Mouse (Mus musculus) ovary, postnatal 10 days (tissue): ENCODE measurements around the gene Vil1.
"Not testable (repeated sequence)": the region's sequence is repeated elsewhere in the genome, so short reads cannot be mapped to it uniquely, and the experiment has no call there.

Source experiments
- DNase-seq: peaks from one replicate; pipeline ENCODE4 v3.0.0; 2022; ENCODE audit warnings: low spot score

Gene Vil1

DNA sequence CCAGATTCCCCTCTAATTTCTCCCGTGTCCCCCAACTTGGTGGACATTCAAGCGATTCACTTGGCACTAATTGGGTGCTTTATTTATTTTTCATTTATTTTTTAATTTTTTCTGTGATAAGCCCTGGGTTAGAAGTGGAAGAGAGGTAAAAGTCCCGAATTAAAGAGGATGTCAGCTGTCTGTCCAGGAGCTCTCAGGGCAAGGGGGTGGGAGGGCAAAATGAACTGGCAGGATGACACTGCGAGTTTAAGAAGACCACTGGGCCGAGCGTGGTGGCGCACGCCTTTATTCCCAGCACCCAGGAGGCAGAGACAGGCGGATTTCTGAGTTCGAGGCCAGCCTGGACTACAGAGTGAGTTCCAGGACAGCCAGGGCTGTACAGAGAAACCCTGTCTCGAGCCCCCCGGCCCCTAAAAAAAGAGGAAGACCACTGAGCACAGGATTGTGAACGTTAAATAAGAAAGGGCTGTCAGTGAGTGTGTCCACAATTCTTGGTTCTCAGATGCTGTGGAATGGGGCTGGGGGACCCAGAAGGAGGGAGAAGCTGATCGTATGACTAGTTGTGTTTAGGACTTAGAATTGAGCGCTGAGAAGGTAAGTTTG, 21.7 kb upstream of the Vil1 start:
- DNase-seq = no peak

DNA sequence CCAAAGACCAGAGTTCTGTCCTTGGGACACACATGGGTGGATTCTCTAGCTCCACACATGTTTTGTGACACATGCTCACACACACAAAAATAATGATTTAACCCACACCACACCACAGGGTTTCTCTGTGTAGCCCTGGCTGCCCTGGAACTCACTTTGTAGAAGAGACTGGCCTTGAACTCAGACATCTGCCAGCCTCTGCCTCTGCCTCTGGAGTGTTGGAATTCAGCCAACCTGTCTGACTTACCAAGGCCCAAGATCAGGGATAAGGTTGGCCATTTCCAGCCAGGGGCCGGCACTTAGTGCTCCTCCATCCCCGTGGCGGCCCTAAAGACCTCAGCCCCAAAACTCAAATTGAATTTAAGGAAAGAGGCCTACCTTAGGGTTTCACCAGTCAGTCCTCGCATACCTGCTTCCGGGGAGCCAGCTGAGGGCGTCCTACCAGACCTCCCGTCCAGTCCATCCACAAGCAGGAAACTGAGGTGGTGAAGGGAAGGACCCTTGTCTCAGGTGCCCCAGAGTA, 20.7 kb upstream of the Vil1 start:
- DNase-seq = no peak

DNA sequence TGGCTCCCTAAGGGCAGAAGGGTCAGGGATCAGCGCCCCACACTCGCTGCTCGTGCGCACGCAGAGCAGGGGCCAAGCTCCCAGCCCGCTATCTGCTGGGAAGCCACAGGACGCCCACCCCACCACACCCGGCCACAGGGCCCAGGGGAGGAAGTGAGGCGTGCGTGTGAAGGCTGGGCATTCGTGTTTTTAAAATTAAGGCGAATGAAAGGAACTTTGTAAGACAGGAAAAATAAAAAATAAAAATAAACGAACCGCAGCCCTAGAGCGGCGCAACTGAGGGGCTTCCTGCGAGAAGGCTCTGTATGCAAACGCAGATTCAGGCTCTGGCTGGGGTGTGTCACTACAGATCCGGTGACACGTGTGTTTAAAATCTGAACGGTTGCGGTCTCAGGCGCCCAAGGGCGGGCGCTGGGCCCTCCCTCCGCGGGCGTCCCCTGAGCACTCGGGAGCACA, 19.3 kb upstream of the Vil1 start:
- DNase-seq = no peak

DNA sequence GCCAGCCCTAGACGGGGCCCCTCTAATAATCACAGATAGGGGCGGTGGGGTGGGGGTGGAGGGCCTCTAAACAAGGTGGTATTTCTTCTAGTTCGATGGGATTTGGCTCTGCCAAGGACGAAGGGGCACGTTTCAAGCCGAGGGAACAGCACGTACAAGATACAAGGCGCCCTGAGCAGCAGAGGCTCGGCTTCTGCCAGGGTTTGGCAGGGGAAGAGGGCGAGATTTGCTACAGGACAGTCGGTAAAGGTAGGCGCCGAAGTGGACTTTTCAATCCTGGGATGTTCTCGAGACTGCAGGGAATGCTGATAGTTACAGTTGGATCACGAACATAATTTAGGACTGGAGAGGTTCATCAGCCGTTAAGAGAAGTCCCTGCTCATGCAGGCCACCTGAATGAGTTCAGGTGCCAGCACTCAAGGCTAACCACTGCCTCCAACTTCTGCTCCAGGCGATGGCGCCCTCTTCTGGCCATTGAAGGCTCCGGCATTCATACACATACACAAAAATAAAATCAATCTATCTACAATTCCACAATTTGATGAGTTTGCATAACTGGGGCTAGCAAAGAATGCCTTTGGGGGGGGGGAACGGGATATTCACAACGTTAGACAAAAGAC, 18.8 kb upstream of the Vil1 start:
- DNase-seq = no peak

DNA sequence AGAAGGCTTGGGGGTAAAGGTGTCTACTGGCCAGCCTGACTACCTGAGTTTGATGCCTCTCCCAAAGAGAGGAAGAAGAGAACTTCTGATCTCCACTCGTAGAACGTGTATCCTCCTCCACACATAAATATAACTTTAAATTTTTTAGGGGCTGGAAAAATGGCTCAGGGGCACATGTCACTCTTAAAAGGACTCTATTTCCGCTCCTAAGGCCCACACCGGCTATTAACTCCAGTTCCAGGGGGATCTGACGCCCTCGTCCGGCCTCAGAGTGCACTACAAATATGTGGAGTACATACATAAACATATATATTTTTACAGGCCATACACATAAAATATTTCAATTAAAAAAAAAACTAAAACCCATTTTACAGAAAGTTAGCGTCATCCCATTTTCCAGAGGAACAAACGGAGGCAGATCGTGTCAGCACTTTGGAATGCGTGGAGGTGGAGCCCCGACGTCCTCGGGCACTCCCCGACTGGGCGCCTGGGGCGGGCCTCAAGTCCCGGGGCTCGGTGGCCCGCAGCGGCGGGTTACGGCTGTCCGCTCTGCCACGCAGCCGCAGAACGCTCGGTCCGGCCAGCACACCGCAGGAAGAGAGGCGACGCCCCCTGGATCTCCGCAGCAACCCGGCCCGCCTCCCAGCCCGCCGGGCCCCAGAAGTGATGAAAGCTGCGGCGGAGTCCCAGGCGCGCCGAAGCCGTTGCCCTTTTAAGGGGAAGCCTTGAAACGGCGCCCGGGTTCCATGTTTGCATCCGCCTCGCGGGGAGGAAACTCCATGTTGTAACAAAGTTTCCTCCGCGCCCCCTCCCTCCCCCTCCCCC, 18.0 kb upstream of the Vil1 start, which contains the start of gene Ctdsp1:
Gene Ctdsp1, plus strand, starts transcription at position 586 of the 825 bp plus-strand sequence.
- DNase-seq = peak; percentile 96

DNA sequence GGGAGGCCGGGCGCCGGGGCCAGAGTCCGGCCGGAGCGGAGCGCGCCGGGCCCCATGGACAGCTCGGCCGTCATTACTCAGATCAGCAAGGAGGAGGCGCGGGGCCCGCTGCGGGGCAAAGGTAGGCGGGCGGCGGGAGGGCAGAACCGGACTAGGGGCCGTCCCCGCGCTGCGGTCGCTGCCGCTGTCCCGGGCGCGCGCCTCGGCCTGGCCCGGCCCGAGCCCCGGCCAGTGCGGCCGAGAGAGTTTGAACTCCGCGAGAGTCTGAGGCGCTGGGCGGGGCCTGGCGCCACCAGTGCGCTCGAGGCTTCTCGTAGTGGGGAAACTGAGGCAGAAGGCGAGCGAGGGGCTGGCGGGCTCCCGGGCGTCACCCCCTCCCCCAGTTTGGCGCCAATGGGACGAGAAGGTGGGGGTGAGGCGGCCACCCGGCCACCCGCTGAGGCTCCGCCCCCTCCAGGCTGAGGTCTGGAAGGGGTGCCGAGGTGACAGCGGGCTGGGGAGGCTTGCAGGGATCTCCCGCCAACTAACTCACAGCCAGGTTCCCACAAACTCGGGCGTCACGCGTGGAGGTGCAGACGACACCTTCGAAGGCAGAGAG, 17.2 kb upstream of the Vil1 start:
- peak; percentile 71 for DNase-seq

DNA sequence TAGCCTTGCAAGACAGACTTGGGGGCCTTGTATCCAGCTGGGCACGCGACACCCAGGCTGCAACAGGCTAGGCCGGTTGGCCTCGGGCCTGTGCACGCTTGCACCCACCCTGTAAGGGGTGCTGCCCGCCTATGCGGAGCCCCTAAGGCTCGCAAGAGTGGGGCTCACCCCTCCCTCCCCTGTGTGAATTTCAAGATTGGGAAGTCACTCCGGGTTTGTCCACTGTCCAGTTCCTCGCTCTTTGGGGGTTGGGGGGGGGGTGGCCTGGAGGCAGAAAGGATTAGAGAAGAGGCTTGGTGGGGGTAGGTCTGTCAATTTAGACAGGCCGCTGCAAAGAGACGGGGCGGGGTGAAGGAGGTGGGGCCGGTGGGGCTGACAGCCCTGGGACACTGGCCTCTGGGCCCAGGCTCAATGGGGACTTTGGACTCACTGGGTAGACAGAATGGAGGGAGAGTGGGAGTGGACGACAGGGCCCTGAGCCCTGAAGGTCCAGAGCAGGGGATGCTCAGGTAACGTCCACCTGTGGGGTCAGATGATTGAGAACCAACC, 16.7 kb upstream of the Vil1 start:
- DNase-seq = no peak

DNA sequence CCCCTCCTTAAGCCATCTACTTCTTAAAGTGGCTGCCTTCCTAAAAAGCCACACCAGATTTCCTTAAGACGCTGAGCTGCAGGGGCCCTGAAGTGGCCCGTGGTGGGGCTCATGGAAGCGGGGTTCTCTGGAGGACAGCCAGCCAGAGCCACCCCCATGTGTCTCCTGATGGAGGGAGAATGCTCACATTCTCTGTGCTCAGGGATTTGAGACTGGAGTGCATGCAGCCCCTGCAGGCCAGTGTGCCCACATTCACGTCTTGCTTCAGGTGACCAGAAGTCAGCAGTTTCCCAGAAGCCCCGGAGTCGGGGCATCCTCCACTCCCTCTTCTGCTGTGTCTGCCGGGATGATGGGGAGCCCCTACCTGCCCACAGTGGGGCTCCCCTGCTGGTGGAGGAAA, 16.2 kb upstream of the Vil1 start:
- no peak for DNase-seq

DNA sequence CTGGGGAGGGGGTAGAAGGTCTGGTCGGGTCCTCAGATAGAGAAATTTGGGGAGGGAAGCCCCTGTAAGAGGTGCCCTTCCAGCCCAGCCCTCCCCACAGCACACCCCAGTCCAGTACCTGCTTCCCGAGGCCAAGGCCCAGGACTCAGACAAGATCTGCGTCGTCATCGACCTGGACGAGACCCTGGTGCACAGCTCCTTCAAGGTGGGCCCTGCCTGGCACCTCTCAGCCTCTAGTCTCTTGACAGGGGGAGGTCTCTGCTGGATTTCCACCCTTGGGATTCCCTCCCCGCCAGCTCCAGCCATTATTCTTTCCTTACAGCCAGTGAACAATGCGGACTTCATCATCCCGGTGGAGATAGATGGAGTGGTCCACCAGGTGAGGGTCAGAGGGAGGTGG, 15.5 kb upstream of the Vil1 start:
- no peak for DNase-seq

DNA sequence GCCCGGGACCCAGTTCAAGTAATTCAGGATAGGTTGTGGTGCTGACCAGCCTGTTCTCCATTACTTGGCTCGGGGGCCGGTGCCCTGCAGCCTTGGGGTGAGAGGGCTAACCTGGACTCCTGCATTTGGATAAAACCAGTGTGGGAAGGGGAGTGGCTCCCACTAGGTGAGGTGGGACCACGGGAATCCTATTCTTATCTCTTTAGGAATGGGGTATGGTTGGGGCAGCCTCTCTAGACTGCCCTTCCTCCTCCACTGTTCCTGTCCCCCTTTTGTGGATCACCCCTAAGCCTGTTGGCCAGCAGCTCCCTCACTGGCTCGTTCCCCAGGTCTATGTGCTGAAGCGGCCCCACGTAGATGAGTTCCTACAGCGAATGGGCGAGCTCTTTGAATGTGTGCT, 14.9 kb upstream of the Vil1 start:
- no peak for DNase-seq

DNA sequence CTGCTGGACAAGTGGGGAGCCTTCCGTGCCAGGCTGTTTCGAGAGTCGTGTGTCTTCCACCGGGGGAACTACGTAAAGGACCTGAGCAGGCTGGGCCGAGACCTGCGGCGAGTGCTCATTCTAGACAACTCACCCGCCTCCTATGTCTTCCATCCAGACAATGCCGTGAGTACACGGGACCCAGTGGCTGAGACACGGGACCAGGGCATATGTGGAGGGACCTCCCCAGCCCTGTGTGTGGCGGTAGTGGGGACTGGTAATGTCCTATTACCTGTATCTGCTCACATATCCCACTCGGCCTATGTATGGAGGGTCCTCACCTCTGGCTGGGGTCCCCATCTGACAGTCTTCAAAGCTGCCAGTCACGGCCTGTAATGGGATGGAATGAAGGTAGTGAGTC, 14.3 kb upstream of the Vil1 start:
- DNase-seq = no peak

DNA sequence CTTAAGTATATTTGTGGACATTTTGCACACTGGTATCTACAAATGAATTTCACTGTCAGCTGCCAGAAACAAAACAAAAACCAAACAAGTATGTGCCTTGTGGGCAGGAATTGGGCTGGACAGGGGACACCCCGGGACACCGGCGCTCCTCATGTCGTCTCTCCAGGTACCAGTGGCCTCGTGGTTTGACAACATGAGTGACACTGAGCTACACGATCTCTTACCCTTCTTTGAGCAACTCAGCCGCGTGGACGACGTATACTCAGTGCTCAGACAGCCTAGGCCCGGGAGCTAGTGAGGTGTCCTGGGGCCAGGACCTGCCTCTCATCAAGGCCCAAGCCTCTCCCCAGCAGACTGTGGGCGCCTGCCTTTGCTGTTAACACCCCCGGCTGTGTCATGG, 13.9 kb upstream of the Vil1 start:
- no peak for DNase-seq

DNA sequence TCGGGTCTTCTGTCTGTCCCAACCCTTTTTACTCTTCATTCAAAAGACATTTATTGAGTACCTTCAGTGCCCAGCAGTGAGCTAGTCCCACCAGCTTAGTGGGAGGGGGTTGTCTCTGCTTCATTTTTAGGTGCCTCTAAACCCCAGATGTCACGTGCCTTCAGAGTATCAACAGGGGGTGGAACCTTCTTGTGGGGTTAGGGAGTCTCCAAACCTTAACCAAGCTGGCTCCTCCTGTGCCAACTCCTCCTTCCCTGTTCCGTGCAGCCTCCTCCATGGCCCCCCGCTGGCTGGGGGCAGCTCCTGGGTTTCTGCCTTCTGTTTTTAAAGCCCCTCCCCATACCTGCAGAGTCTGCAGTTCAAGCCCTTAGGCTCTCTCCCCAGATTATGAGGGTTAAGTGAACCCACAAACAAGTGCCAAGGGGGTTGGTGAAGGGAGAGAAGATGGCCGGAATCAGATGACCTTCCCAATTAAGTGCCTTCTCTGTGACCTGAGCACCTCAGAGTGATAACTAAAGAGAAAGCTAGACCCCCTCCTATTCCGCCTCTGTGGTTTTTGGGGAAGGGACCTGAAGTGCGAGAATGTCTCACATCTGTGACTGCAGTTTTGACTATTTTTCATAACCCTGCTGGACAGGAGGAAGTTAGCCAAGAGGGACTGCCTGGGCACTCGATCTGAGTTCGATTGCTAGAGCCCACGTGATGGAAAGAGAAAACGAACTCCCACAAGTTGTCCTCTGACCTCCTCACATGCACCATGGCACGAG, 12.5 kb upstream of the Vil1 start:
- DNase-seq = not testable (repeated sequence)

DNA sequence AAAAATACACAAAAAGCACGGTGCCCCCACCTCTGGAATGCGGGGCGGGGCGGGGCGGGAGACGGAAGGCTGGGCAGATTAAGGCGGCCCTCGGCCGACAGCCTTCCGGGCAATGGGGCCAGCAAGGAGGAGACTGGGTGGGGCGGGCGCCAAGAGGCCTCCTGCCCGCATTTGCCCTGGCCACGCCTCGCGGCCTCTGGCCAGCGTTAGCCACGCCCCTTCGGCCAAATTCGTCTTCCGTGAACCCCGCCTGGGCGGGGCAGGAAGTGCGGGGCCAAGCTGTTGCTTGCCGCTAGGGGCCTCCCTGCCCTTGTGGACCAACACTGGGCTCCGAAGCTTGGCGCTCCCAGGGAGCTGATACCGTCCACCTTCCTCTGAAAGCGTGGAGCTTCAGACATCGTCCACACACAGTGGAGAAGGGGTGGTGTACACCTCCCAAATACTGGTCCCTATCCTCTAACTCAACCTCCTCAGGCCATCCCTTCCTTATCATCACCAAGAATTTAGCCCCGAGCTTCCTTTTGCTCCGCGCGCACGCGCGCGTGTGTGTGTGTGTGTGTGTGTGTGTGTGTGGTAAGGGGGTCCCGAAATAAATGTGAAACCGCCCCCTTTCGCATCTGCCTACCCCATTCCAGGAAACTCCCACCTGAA, 11.8 kb upstream of the Vil1 start:
- DNase-seq = peak; percentile 97

DNA sequence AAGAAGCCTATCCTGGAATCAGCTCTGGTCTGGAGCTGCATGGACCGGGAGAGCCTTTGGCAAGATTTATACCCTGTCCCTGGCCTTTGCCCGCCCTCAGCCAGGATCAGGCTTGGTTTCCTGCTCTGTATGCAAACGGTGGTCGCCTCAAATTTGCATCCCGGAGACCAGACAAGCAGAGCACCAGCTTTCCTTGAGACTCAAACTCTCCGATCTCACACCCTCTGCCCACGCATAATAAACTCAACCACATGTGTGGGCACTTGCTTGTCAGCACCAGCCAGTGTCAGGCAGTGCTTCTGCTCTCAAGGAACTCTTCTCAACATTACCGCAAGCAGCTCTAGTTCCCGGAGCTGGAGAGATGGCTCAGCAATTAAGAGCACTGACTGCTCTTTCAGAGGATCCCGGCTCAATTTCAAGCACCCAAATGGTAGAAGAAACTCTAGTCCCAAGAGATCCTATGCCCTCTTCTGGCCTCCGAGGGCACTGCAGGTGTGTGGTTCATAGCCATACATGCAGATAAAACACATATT, 11.2 kb upstream of the Vil1 start:
- DNase-seq = no peak

DNA sequence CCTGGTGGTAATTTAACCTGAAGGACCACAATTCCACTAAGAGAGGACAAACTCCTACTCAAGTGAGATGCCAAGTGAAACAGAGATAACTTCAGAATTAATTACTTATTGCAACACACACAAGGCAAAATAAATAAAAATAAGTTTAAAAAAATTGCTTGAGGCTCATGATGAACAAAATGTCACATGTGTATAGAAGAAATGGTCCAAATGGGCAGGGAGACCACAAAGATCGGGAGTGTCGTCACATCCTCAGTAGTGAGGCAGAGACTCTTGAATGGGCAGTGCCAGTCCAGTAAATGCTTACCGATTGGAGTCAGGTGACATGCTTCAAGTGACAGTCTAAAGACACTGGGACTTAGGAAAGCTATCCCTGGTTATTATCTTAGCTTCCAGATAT, 8.6 kb upstream of the Vil1 start:
- DNase-seq = no peak

DNA sequence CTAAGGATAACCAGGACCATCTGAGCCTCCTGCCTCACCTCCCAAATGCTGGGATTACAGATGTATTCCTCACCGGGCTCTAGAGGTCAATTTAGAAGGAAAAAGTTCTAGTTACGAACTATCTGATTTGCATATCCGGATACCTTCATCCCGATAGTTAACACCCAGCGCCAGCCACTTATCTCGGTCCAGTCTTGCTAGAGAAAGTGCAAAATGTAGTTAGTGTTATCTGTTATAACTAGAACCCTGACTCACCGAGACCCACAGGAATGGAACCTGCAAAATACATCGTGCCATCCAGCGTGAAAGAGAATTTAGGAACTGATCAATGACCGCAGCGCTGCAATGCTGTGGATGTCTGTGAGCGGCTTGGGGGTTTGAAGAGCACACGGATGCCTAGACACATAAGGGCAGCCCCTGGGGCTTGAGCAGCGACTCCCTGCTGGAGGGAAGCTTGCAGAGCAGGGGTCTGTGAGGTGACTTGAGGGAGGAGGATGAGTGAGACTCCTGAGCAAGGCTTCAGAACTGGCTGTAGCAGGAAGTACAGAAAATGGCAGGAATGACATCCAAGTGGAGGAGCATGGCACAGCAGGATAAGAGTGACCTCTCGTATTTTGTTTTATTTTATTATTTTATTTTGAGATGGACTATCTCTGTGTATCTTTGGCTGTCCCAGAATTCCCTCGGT, 8.0 kb upstream of the Vil1 start:
- DNase-seq = no peak

DNA sequence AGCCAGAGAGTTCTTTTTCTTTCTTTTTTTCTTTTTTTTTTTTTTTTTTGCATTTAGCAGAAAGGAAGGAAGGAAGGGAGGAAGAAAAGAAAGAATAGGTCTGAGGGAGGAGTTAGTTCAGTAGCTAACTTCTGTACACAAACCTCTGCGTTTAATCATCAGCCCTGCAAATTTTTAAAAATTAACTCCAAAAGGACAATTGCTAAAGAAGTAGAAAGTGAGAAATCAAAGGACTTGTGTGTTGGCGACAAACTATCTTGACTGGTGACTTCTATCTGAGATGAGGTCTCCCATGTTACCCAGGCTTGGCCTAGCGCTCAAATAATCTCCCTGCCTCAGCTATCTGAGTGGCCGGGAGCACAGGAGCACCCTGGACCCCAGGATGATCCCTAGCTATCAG, 5.0 kb upstream of the Vil1 start:
- DNase-seq = no peak

DNA sequence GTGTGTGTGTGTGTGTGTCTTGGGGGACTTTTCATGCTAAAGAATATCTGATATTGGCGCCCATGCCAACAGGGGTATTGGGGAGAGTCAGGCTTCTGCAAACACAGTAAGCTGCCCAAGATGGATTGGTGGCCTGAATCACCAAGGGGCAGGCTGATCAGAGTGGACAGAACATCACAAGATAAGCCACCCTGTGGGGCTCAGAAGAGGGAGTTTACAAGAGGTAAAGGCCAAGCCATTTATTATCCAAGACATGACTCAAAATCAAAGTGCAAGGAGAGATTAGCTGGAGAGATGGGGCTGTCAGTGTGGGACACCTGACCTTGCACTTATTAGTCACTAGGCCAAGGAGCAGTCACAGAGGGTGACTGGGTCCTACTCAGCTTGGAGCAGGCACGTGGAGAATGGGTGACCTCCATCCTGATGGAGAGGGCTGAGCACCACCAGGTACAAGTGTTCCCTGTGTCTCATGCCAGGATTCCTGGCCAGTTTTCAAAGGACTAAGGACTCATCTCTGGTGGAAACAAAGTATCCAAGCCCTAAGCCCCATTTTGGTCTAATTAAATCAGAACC, 2.7 kb downstream of the Vil1 start:
- no peak for DNase-seq

DNA sequence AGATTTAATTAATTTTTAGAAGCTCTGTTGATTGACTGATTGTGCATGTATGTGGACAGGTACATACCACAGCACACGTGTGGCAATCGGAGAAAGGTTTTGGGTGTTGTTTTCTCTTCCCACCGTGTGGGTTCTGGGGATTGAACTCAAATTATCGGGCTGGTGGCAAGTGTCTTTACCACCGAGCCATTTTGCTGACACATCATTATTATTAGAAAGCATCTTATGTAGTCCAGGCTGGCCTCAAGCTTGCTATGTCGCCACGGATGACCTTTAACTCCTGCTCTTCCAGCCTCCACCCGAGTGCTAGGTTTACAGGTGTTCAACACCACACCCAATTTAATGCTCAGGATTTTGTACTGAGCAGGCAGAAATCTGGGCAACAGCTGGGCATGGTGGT, 3.5 kb downstream of the Vil1 start:
- DNase-seq = no peak
